Mouse (Mus musculus) cortical plate, adult 2 months (tissue): ENCODE measurements around the gene 1700020A23Rik.

Source experiments
- CTCF ChIP-seq: fragments of 200-500 bp; IDR thresholded peaks from 2 replicates; pipeline ENCODE4 v1.5.1; 2011; ENCODE audit warnings: mild to moderate bottlenecking, control low read depth, low read length; ENCODE audit not compliant: insufficient read depth; ENCODE audit errors: extremely low read depth
- POLR2A ChIP-seq: fragments of 200-500 bp; IDR thresholded peaks from 2 replicates; pipeline ENCODE4 v1.6.1; 2011; ENCODE audit warnings: mild to moderate bottlenecking, low read length, control low read depth; ENCODE audit not compliant: insufficient read depth; ENCODE audit errors: extremely low read depth

DNA sequence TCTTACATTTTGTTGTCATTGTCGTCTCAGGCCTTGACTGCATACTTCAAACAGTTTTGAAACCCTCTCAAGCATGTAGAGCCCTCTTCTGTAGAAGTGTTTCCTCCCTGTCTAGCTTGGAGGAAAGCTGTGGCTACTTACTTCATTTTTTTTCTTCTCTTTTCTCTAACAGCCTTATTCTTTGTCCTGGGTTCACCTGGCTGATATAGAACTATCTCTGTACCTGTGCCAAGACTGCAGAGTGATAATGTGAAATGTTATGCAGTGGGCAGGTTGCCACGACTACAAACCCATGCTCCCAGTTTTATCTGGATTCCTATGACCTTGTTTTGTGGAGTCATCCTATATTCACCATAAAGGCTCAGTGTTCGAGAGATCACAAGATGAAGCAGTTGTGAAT, 25.4 kb downstream of the 1700020A23Rik start:
- no peak for TF ChIP-seq POLR2A
- no peak for TF ChIP-seq CTCF
